Mouse (Mus musculus) ovary, adult 18-20 months (tissue): ENCODE data around the gene Grm1.
"Not testable (repeated sequence)": the region's sequence is repeated elsewhere in the genome, so short reads cannot be mapped to it uniquely, and the experiment has no call there.

Experiments
- DNase-seq: peaks from one replicate; pipeline ENCODE4 v3.0.0; 2022; ENCODE audit warnings: low spot score, mixed read lengths

The Grm1 gene

GRCm38 (mm10) chr10:11081611-11082398, at the start of gene Grm1:
Gene Grm1, minus strand, starts transcription at chr10:11082356.
- no peak for DNase-seq

- DNase-seq = no peak
Observed at GRCm38 (mm10) chr10:11121781-11122180, 39.6 kb upstream of the Grm1 start.

- no peak for DNase-seq
Observed at GRCm38 (mm10) chr10:11098475-11099044, 16.4 kb upstream of the Grm1 start.

GRCm38 (mm10) chr10:11086348-11086747, 4.2 kb upstream of the Grm1 start:
- DNase-seq = no peak

- DNase-seq = no peak
Observed at GRCm38 (mm10) chr10:11080725-11081610, 1.2 kb downstream of the Grm1 start.

- no peak for DNase-seq
Observed at GRCm38 (mm10) chr10:11080013-11080724, 2.0 kb downstream of the Grm1 start.

GRCm38 (mm10) chr10:11079506-11079905, 2.6 kb downstream of the Grm1 start:
- DNase-seq = no peak

GRCm38 (mm10) chr10:11065136-11065535, 17.0 kb downstream of the Grm1 start:
- DNase-seq = no peak

GRCm38 (mm10) chr10:11061318-11062071, 20.7 kb downstream of the Grm1 start:
- DNase-seq = no peak

- DNase-seq = no peak
Observed at GRCm38 (mm10) chr10:11049361-11049760, 32.8 kb downstream of the Grm1 start.

- not testable (repeated sequence) for DNase-seq
Observed at GRCm38 (mm10) chr10:11045421-11045820, 36.7 kb downstream of the Grm1 start.

- DNase-seq = no peak
Observed at GRCm38 (mm10) chr10:11044455-11045106, 37.6 kb downstream of the Grm1 start.

- DNase-seq = no peak
Observed at GRCm38 (mm10) chr10:11039323-11039722, 42.8 kb downstream of the Grm1 start.

GRCm38 (mm10) chr10:11032221-11032620, 49.9 kb downstream of the Grm1 start:
- DNase-seq = no peak

GRCm38 (mm10) chr10:11025764-11026518, 56.2 kb downstream of the Grm1 start:
- DNase-seq = no peak

- no peak for DNase-seq
Observed at GRCm38 (mm10) chr10:11018970-11019531, 63.1 kb downstream of the Grm1 start.

GRCm38 (mm10) chr10:11013653-11014052, 68.5 kb downstream of the Grm1 start:
- DNase-seq = no peak

- no peak for DNase-seq
Observed at GRCm38 (mm10) chr10:10996766-10997165, 85.4 kb downstream of the Grm1 start.

- DNase-seq = no peak
Observed at GRCm38 (mm10) chr10:10991708-10992107, 90.4 kb downstream of the Grm1 start.

- no peak for DNase-seq
Observed at GRCm38 (mm10) chr10:10971311-10971710, 110.8 kb downstream of the Grm1 start.
